ENCODE assay signal across 13 mouse cellular contexts in genomic region chr9:59687416-59688046, GRCm38 (mm10). TPM values are rescaled to one million over a fixed set of nuclear protein-coding genes. Genes with fewer than 3 reads are reported as not detected.
DNase-seq lines count a peak whose midpoint lies in the region; ATAC-seq and TF ChIP-seq lines count a peak whose summit lies in the region.
"Had no signal": no experiment of that assay in that cellular context is flagged by ENCODE, and none has a peak within 500 bp of the region (broad histone marks: within the 10 kb centered on the region; RNA-seq: fewer than 3 reads in every experiment).

No protein-coding gene starts in this region.

- whole genome bisulfite sequencing in lung, postnatal 0 days, result 19% methylated on average over 6 of the region's 6 CpGs
- 46% methylated on average over 6 of the region's 6 CpGs for WGBS in forebrain, embryonic 15.5 days

- no peaks in the 10 kb centered on the region for H3K27me3 ChIP-seq in lung, postnatal 0 days (replicated peaks; ENCODE audit: insufficient read depth, low read length)
- no peaks in the 10 kb centered on the region for H3K27me3 ChIP-seq in forebrain, embryonic 15.5 days
- H3K27me3 ChIP-seq: stomach, embryonic 15.5 days had no signal

- no peak overlapping the region for H3K4me3 ChIP-seq in cortical plate, adult 2 months (ENCODE audit: insufficient read depth, low read length)
- H3K4me3 ChIP-seq in lung, postnatal 0 days (ENCODE audit: low read depth, low read length), result no peak overlapping the region
- H3K4me3 ChIP-seq in forebrain, embryonic 15.5 days, result no peak overlapping the region
- H3K4me3 ChIP-seq: liver, embryonic 15.5 days; stomach, embryonic 15.5 days had no signal

- H3K4me1 ChIP-seq in cortical plate, adult 2 months (ENCODE audit: control insufficient read depth, insufficient read depth, low read length), result peaks cover 4% of the 10 kb centered on the region; the same call in 1 of the 2 replicates
- peaks cover 1% of the 10 kb centered on the region; the same call in 1 of the 2 replicates for H3K4me1 ChIP-seq in lung, postnatal 0 days (ENCODE audit: insufficient read depth, low read depth, low read length)
- H3K4me1 ChIP-seq in forebrain, embryonic 15.5 days, result peaks cover 14% of the 10 kb centered on the region
- H3K4me1 ChIP-seq: liver, embryonic 15.5 days had no signal

- TF ChIP-seq POLR2A in cortical plate, adult 2 months (IDR thresholded peaks at IDR 0.05; ENCODE audit: extremely low read depth, insufficient read depth, low read length), result peak; percentile 44; the same call in 1 of the 2 replicates

- TF ChIP-seq CTCF in cortical plate, adult 2 months (IDR thresholded peaks at IDR 0.05; ENCODE audit: extremely low read depth, insufficient read depth, low read length), result no peak
- no peak for TF ChIP-seq CTCF in lung, postnatal 0 days (IDR thresholded peaks at IDR 0.05)

- no peaks in the 10 kb centered on the region for H3K9me3 ChIP-seq in lung, postnatal 0 days (ENCODE audit: low read length)
- H3K9me3 ChIP-seq in forebrain, embryonic 15.5 days, result no peaks in the 10 kb centered on the region
- H3K9me3 ChIP-seq: liver, embryonic 15.5 days; stomach, embryonic 15.5 days had no signal

- no peak overlapping the region for H3K4me2 ChIP-seq in lung, postnatal 0 days (replicated peaks; ENCODE audit: low read depth, low read length)
- no peak overlapping the region for H3K4me2 ChIP-seq in forebrain, embryonic 15.5 days (replicated peaks)
- H3K4me2 ChIP-seq: hindbrain, embryonic 14.5 days; liver, embryonic 15.5 days; stomach, embryonic 15.5 days had no signal

- peak; percentile 87 for TF ChIP-seq EP300 in lung, postnatal 0 days (IDR thresholded peaks at IDR 0.05)

- peak overlapping the region; percentile 79 for H3K27ac ChIP-seq in cortical plate, adult 2 months (ENCODE audit: insufficient read depth, low read length)
- peak overlapping the region; percentile 77 for H3K27ac ChIP-seq in lung, postnatal 0 days (ENCODE audit: low read length)
- no peak overlapping the region for H3K27ac ChIP-seq in forebrain, embryonic 15.5 days (replicated peaks)
- H3K27ac ChIP-seq: hindbrain, embryonic 14.5 days; liver, embryonic 15.5 days; stomach, embryonic 15.5 days had no signal

- peak; percentile 75 for DNase-seq in right cerebral cortex, postnatal 25 days
- DNase-seq in right cerebral cortex, postnatal 4 days, result no peak
- DNase-seq in lung, postnatal 0 days (ENCODE audit: low spot score), result peak; percentile 89
- DNase-seq in thymus, postnatal 4 days, result no peak
- no peak for DNase-seq in layer of hippocampus, adult 9-11 months
- DNase-seq: adrenal gland, postnatal 14 days; cerebellum, postnatal 10 days had no signal

- H3K9ac ChIP-seq in lung, postnatal 0 days (replicated peaks; ENCODE audit: low read depth), result no peak overlapping the region
- H3K9ac ChIP-seq in forebrain, embryonic 15.5 days (replicated peaks), result no peak overlapping the region
- H3K9ac ChIP-seq: hindbrain, embryonic 14.5 days; liver, embryonic 15.5 days; stomach, embryonic 15.5 days had no signal

- peak; percentile 55 for ATAC-seq in lung, postnatal 0 days
- ATAC-seq in forebrain, embryonic 15.5 days (replicated peaks), result no peak
- ATAC-seq: midbrain, embryonic 16.5 days had no signal

- no peaks in the 10 kb centered on the region for H3K36me3 ChIP-seq in lung, postnatal 0 days (ENCODE audit: insufficient read depth, low read length)
- H3K36me3 ChIP-seq in forebrain, embryonic 15.5 days, result no peaks in the 10 kb centered on the region
- H3K36me3 ChIP-seq: liver, embryonic 15.5 days; stomach, embryonic 15.5 days had no signal

RNA-seq across cellular contexts. Expression of gene Gramd2, which starts 7.6 kb away (rescaled TPM):
- polyA plus RNA-seq in cortical plate, adult 2 months (2012; rRNA removed), result 18.7 and 18.9 TPM in 2 replicates
- polyA plus RNA-seq in lung, postnatal 0 days (2015; fragmentation: Nextera tagmentation; extraction: Ambion mirVana), result 68.0 and 95.2 TPM in 2 replicates
- polyA plus RNA-seq in forebrain, embryonic 15.5 days (2015; fragmentation: Nextera tagmentation; extraction: Ambion mirVana), result 3.4 and 4.0 TPM in 2 replicates

RNA-seq across cellular contexts. Expression of gene Pkm, which starts 31.4 kb away (rescaled TPM):
- 1,537 and 1,545 TPM in 2 replicates for polyA plus RNA-seq in cortical plate, adult 2 months (2012; rRNA removed)
- 318 and 331 TPM in 2 replicates for polyA plus RNA-seq in lung, postnatal 0 days (2015; fragmentation: Nextera tagmentation; extraction: Ambion mirVana)
- polyA plus RNA-seq in forebrain, embryonic 15.5 days (2015; fragmentation: Nextera tagmentation; extraction: Ambion mirVana), result 1,184 and 1,237 TPM in 2 replicates

Comparison
In these comparisons a context has a peak if more than half of its experiments do, and no peak if none do; other contexts are left out.
1. DNase-seq: peak in right cerebral cortex, postnatal 25 days (single experiment) and lung, postnatal 0 days (single experiment); none in right cerebral cortex, postnatal 4 days (single experiment), thymus, postnatal 4 days (single experiment) and layer of hippocampus, adult 9-11 months (single experiment).